Mouse (Mus musculus) heart, postnatal 14 days (tissue): ENCODE measurements at regions not wholly inside any gene's neighbourhood (a gene's known extent, or its start where the extent isn't known, plus 50 kb on each side); places are given as distances from the start of the nearest gene placed in this dataset.

ENCODE experiments used
- DNase-seq, 2 experiments: peaks; one replicate each; pipeline ENCODE4 v3.0.0; 2021 to 2022
- intact Hi-C: fragments of 180-260 bp; cut with DNase I; formaldehyde crosslinking; loops from one replicate; pipeline ENCODE4 v1.15.1; 2025

- intact Hi-C loops: no loop called here
- no peak for DNase-seq
Measured at GRCm38 (mm10) chr5:39181616-39182402, 305.2 kb upstream of the Clnk start.

GRCm38 (mm10) chr5:39181028-39181427, 304.4 kb upstream of the Clnk start:
- intact Hi-C loops: no loop called here

GRCm38 (mm10) chr5:39177891-39178290, 301.3 kb upstream of the Clnk start:
- no peak for DNase-seq
- intact Hi-C loops: no loop called here

More at GRCm38 (mm10) chr5:39181028-39181427, 304.4 kb upstream of the Clnk start:
- no peak for DNase-seq

GRCm38 (mm10) chr5:39176906-39177305, 300.3 kb upstream of the Clnk start:
- peak; percentile 2 to 4 for DNase-seq
- intact Hi-C loops: no loop called here

GRCm38 (mm10) chr5:39173491-39173890, 296.9 kb upstream of the Clnk start:
- intact Hi-C loops: no loop called here
- no peak for DNase-seq

- intact Hi-C loops: no loop called here
- no peak for DNase-seq
Measured at GRCm38 (mm10) chr5:39159651-39160050, 283.0 kb upstream of the Clnk start.

- DNase-seq: no peak
- intact Hi-C loops: no loop called here
Measured at GRCm38 (mm10) chr5:39155763-39156162, 279.2 kb upstream of the Clnk start.

- intact Hi-C loops: no loop called here
- DNase-seq: no peak
Measured at GRCm38 (mm10) chr5:39153291-39153794, 276.7 kb upstream of the Clnk start.

GRCm38 (mm10) chr5:39151917-39152316, 275.3 kb upstream of the Clnk start:
- DNase-seq: no peak
- intact Hi-C loops: no loop called here

- intact Hi-C loops: no loop called here
- DNase-seq: no peak
Measured at GRCm38 (mm10) chr5:39150891-39151290, 274.3 kb upstream of the Clnk start.

GRCm38 (mm10) chr5:39145658-39146057, 269.0 kb upstream of the Clnk start:
- no peak for DNase-seq
- intact Hi-C loops: no loop called here

GRCm38 (mm10) chr5:39144225-39144624, 267.6 kb upstream of the Clnk start:
- no peak for DNase-seq

GRCm38 (mm10) chr5:39143648-39144047, 267.0 kb upstream of the Clnk start:
- DNase-seq: peak; percentile 18 to 58
- intact Hi-C loops: no loop called here

More at GRCm38 (mm10) chr5:39144225-39144624, 267.6 kb upstream of the Clnk start:
- intact Hi-C loops: no loop called here

- DNase-seq: no peak
- intact Hi-C loops: no loop called here
Measured at GRCm38 (mm10) chr5:39138375-39138774, 261.8 kb upstream of the Clnk start.

GRCm38 (mm10) chr5:39128931-39129330, 252.3 kb upstream of the Clnk start:
- intact Hi-C loops: no loop called here
- peak in 1 of 2 experiments; percentile 15 for DNase-seq

- intact Hi-C loops: no loop called here
- no peak for DNase-seq
Measured at GRCm38 (mm10) chr5:39126833-39127232, 250.2 kb upstream of the Clnk start.

- intact Hi-C loops: no loop called here
- no peak for DNase-seq
Measured at GRCm38 (mm10) chr5:39126270-39126691, 249.7 kb upstream of the Clnk start.

- intact Hi-C loops: no loop called here
- DNase-seq: no peak
Measured at GRCm38 (mm10) chr5:39110336-39110735, 233.7 kb upstream of the Clnk start.

GRCm38 (mm10) chr5:39109526-39109925, 232.9 kb upstream of the Clnk start:
- intact Hi-C loops: no loop called here
- DNase-seq: no peak

- no peak for DNase-seq
- intact Hi-C loops: no loop called here
Measured at GRCm38 (mm10) chr5:39099113-39099512, 222.5 kb upstream of the Clnk start.

- intact Hi-C loops: no loop called here
- DNase-seq: no peak
Measured at GRCm38 (mm10) chr5:39094875-39095274, 218.3 kb upstream of the Clnk start.

- intact Hi-C loops: no loop called here
- DNase-seq: no peak
Measured at GRCm38 (mm10) chr5:39076555-39077178, 200.1 kb upstream of the Clnk start.
